Mouse (Mus musculus) frontal cortex, postnatal 36 days (tissue): Measurements from ENCODE around the gene Psmd11.
"Not testable (repeated sequence)": the region's sequence is repeated elsewhere in the genome, so short reads cannot be mapped to it uniquely, and the experiment has no call there.

ENCODE experiments used
- DNase-seq, 2 experiments: peaks; one replicate each; pipeline ENCODE4 v3.0.0; 2022; ENCODE audit warnings: low spot score in 2 of 2

Gene Psmd11

DNA sequence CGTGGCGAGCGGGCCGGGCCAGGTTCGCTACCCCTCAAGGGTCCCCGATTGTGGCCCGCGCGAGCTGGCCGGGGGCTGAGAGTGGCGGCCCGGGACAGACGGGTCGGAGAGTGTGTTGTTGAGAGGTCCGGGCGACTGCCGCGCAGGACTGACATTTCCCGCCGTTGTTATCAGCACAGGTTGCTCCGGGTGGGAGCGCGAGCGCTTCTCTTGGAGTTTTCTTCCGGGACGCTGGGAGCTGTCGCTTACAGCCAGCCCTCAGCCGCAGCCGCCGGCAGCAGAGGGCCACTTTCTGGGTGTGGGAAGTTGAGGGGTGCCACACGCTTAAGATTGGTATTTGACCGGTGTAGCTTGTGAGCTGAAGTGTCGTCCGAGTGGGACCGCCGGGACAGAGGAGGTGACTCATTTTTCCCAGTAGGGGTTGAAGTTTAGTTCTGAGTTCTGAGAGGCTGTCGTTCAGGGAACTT lies 627 bp downstream of the Psmd11 start:
- no peak for DNase-seq

DNA sequence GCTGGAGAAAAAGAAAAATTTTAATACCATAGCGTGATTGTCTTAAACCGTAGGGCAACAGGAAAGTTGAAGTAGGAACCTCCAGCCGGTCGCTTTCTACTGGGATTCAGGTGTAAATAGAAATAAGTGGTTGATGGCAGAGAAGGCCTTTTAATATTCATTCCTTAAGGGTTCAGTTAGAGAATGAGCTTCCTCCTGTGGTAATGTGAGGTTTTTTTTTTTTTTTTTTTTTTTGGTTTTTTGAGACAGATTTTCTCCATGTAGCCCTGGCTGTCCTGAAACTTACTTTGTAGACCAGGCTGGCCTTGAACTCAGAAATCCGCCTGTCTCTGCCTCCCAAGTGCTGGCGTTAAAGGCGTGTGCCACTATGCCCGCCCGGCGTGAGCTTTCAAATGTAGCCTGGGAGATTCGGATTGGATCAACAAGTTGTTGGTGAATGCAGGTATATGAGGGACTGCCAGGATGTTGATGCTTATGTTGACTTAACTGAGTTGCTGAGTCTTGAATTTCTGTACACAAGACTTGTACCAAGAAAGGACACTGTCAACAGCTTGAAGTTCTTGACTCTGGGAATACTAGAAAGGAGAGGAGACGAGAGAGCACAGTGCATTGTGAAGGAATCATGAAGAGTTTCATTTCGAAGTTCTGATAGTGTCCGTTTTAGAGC lies 1.2 kb downstream of the Psmd11 start:
- DNase-seq = no peak

DNA sequence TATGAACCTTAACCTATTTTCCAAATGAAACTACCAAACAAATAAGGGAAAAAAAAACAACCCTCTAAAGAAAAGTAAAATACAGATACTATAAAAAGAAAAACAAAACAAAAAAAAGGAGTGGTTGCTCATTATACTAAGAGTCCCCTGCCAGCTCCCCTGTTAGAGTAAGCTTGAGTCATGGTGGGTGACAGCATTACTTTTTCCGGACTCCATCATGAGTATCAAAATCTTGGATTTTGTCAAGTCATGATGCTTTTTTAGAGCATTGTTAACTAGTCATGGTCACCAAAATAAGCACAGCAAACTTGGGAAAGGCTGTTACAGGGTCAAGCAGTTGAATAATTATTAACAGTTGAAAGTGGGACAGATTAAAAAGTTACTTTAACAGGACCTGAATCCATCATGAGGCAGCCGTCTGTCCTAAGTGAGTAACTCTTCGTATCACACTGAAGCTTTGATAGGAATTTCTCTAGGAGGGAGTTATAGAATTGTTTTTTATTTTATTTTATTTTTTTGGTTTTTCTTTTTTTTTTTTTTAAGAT lies 2.0 kb downstream of the Psmd11 start:
- DNase-seq = no peak

DNA sequence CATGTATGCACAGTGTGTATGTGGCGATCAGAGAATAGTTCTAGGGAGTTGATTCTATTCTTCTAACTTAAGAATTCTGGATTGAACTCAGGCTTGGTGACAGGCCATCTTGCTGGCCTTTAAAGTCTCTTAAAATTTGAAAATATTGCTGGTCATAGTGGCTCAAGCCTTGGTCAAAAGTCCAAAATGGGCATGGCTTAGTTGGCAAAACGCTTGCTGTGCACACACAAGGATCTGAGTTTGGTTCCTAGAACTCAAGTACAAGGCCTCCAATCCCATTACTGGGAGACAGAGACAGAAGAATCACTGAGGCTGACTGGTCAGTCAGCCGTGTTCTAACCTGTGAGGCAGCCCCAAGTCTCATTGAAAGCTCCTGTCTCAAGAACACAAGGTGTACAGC lies 18.5 kb downstream of the Psmd11 start:
- DNase-seq = no peak

DNA sequence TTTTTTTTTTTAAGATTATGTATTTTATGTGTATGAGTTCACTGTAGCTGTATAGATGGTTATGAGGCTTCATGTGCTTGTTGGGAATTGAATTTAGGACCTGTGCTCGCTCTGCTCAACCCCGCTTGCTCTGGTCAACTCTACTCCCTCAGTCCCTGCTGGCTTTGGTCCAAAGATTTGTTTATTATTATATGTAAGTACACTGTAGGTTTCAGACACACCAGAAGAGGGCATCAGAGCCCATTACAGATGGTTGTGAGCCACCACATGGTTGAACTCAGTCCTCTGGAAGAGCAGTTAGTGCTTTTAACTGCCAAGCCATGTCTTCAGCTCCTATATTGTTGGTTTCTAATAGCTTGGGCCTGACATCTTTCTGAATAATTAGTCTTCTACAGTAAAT lies 21.4 kb downstream of the Psmd11 start:
- DNase-seq = no peak

DNA sequence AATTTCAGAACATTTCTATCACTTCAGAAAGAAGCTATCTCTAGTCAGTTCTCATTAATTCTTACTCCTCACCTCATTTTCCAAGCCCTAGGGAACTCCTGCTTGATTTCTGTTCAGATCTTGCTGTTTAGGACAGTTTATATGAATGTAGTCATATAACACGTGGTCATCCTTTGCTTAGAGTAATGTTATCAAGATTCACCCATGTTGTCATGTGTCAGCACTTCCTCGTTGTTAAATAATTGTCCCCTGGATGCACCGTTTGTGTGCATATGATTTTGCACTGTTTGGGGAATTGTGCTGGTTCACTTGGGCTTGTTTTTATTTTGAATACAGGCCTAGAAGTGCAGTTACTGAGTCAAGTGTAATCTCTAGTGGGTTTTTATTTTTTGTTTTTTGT lies 23.8 kb downstream of the Psmd11 start:
- no peak for DNase-seq

DNA sequence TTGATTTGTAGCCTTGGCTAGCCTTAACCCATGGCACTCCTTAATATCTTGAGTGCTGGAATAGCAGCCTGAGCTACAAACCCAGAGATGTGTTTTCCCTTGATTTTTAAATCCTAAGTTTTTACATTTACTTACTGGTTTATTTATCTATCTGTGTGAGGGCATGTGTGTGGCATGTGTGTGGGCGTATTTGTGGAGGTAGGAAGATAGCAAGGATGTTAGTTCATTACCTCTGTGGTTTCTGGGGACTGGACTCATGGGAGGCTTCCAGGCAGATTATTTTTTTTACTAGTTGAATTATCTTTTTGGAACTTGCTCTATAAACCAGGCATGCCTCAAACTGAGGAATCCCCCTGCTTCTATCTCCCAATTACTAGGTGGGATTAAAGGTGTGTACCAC lies 24.8 kb downstream of the Psmd11 start:
- DNase-seq = no peak

DNA sequence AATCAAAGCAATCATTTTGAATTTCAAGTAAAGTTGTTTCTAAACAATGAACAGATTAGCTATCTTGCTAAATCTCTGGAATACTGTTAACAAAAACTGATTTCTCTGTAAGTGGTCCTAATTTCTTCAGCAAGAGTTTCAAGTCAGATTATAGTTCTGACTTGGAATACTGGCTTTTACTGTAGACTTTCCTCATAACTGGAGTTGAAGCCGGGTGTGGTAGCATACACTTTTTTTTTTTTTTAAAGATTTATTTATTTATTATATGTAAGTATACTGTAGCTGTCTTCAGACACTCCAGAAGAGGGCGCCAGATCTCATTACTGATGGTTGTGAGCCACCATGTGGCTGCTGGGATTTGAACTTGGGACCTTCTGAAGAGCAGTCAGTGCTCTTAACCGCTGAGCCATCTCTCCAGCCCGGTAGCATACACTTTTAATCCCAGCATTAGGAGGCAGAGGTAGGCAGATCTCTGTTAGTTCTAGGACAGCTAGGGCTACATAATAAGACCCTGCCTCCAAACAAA lies 35.3 kb downstream of the Psmd11 start:
- DNase-seq = not testable (repeated sequence)

DNA sequence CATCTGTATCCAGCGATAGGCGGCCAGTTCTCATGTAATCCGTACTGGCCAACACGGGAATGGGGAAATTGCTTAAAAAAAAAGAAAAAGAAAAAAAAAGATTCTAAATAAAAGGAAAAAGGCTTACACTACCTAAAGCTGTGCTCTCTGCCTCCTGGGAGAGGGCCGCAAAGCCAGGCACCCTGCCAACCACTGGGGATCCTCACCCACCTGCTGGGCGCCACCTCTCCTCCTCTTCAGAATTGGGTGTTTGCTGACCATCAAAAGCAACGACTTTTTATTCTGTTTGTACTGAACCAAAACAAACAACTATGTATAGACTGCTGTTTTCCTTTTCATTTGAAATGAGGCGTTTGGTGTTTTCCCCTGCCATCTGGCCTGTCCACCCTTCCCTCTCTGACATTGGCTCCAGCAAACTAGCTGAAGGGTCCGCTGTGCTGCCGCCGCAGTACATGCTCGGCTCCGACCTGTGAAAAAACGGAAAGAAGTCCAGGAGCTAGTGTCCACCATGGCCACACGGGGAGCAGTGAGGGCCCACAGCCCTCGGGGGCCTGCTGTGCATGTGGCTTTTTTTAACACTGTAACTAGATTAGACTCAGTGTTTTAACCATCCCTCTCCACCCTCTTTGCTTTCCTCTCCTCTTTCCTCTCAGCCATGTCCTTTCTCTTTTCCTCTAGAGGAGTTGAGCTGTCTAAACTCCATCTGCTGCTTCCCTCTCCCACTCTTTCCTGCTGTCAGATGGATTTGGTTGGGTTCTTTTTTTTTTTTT lies 43.6 kb downstream of the Psmd11 start:
- peak in 1 of 2 experiments; percentile 28 for DNase-seq

DNA sequence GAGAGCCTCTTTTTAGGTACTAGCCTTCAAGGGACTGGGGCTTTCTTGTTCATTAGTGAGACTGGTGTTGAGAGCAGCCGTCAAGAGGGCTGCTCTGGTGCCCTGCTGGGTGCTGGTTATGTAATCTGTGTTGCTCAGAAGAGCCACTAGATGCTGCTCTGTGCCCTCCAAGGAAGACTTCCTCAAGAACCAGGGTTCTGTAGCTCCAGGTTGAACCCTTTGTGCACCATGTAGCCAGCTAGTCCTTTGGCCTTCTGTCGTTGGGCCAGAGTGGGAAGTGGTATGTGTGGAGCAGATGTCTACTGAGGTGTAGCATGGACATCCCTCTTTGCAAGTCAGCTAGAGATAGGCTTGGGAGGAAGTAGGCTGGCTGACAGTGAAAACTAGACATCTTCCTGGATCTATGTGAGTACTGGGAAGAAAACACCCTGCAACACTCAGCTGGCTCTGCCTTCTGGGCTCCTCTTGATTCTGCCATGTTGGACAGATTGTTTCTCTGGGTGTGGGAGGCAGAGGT lies 45.8 kb downstream of the Psmd11 start:
- DNase-seq = peak in 1 of 2 experiments; percentile 51

DNA sequence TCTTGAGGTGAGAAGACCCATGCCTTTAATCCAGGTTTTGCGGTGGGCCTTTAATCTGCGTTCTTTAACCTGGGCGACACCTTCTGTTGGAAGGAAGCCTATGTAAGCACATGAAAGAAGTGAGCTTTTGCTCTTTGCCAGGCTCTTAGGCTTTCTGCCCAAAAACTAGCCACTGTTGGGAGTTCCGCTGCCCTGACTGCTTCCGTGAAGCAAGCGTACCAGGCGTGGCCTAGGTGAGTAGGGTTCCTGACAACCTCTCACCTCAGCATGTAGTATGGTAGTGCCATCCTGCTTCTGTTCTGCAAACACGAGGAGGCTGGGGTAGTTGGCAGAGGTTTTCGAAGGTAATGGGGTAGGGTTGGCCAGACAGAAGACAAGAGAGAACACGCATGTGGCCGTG lies 46.4 kb downstream of the Psmd11 start:
- DNase-seq = no peak

DNA sequence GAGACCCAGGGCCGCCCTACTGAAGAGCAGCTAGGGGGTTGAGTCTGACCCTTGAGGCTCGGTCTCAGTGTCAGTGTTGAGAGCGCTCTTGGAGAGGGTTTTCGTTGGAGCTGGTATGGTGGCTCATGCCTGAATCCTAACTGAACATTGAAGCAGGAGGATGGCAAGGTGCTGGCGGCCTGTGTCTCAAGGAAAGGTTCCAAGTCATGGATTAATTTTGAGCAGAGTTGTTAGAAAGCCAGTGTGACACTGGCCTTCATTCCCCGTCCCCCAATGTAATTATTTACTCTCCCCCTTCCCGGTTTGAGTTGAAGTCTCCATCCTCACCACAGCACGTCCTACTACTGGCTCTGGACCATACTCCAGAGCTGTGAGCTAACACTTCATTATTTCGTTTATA lies 47.1 kb downstream of the Psmd11 start:
- DNase-seq = no peak

DNA sequence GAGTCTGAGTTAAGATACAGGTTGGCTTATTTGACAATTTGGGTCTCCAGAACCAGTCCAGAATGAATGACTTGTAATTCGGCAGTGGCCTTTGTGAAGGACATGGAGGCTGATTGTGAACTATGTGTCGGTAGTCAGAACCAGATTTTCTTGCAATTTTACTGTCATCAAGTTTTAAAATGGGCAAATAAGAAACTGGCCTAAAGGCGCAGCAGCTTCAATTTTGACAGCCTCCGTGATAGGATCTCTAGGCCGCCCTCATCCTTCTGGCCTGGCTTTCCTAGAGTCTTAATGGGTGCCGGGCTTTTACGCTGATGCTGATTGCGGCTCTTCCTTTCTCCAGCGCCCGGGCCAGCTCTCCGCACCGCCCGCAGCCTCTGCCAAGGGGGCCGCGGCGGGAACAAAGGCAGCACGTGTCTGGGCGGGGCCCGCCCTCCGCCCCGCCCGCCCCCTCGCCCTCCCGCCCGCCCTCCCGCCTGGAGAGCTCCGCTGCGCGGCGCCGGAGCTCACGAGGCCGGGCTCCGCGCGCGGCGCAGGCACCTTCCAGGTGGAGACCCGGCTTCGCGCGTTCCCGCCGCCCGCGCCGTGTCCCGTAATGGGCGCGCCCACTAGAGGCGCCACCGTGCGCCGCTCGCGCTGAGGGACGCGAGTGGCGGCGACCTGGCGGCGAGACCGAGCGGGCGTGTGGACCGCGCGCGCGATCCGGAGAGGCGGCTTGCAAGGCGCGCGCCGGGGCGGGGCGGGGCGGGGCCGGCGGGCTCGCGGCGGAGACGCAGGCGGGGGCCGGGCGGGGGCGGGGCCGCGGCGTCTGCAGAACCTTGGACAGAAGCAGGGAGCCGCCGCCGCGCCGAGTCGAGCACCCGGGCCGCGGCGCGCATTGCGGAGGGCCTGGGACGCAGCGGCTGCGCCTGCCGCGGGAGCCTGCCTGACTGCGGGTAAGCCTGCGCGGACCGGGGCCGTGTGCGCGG lies 48.1 kb downstream of the Psmd11 start, which contains the start of gene Cdk5r1:
Gene Cdk5r1 (plus strand): TSS at position 802 of the 968 bp plus-strand sequence.
- DNase-seq = peak; percentile 84 to 92

DNA sequence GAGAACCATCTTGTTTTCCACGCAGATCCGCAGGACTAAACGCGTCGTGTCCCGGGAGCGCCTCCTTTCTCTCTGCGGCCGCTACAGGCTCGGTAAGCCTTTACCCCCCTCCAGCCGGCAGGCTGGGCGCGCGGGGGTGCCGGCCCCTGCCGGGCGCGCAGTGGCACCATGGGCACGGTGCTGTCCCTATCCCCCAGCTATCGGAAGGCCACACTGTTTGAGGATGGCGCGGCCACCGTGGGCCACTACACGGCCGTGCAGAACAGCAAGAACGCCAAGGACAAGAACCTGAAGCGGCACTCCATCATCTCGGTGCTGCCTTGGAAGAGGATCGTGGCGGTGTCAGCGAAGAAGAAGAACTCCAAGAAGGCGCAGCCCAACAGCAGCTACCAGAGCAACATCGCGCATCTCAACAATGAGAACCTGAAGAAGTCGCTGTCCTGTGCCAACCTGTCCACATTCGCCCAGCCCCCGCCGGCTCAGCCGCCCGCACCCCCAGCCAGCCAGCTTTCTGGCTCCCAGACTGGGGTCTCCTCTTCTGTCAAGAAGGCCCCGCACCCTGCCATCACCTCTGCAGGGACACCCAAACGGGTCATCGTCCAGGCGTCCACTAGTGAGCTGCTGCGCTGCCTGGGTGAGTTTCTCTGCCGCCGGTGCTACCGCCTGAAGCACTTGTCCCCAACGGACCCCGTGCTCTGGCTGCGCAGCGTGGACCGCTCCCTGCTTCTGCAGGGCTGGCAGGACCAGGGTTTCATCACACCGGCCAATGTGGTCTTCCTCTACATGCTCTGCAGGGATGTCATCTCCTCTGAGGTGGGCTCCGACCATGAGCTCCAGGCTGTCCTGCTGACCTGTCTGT lies 49.2 kb downstream of the Psmd11 start:
- DNase-seq = no peak

DNA sequence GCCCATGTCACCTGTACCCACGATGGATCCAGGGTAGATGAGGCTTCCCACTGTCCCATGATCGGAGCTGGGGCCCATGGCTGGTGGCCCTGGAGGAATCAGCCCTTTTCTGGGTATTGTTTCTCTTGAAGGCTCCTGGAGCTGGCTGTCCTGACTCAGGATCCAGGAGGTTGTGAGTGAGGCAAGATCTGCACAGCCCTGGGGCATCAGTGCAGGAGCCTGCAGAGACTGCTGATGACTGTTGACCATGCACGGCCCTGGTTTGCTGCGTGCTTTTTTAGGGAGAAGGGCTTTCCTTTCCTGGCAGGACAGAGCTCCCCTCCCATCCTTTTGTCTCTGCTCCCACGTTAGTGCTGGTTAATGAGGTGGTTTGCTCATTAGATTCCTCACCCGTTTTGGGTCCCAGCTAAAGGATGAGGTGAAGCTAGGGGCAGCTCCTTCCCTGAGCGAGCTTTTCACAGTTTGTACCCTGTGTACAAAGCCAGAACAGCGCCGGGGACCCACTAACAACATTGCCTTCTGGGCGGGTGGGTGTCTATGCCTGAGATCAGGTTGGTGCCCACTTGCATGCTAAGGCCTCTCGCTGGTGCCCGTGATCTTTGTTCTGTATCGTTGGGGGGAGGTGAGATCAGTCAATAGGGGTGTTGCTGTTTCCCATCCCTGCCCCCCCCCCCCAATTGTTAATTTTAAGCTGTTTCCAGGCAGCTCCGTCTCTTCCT lies 50.4 kb downstream of the Psmd11 start:
- no peak for DNase-seq

DNA sequence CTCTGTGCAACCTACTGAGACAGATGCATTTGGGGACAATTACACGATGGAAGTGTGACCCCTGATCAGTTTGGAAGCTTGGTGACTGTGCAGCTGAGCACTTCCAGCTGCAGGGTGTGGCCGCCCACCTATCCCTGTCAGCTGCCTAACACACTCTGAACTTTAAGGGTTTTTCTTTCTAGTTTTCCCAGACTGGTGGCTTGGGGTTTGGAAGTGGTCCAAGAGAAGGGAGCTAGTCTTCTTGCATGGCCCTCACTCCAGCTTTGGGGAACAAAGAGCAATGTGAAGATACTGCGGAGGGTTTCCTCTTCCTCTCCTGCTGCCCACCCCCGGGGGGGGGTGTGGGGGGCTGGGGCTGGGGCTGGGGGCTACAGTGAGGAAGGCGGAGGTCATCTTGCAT lies 51.0 kb downstream of the Psmd11 start:
- DNase-seq = no peak

DNA sequence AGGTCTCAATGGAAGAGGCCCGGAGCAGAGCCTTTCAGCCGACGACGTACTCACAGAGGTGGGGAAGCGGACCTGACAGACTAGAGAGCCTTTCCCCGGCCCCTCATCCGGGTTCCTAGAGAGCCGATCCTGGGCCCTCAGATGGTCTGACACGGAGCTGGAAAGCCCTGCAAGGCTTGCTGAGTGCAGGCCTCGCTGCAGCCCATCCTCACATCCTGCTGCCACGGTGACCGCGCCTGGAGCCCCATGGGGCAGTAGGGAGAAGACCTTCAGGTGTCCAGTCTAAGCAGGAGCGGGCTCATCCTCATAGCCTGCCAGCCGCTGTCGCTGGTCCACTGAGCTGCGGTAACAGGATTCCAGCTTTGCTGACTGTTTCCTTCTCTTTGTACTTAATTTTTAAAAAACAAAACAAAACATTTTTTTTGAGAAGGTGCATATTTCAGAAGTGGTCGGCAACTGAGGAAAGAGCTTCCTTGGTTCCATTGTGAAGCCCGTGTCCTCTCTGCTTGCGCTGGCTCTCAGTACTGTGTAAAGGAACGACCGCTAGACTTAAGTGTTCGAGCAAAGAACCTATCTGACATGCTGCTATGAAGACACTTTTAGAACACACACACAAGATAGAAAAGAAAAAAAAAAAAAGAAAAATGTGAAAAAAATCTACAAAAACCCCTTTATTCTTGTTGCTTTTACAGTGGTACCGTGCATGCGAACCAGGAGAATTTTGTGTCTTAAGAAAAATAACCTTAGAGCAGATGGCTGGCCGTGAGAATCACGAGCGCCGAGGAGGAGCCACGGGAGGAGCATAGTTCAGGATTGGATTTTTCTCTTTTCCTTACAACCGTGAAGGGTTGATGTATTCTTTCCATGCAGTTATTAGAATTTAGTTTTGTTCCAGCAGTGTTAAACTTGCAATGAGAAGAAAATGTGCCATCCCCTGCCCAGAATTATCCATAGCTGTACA lies 51.8 kb downstream of the Psmd11 start:
- DNase-seq = no peak

DNA sequence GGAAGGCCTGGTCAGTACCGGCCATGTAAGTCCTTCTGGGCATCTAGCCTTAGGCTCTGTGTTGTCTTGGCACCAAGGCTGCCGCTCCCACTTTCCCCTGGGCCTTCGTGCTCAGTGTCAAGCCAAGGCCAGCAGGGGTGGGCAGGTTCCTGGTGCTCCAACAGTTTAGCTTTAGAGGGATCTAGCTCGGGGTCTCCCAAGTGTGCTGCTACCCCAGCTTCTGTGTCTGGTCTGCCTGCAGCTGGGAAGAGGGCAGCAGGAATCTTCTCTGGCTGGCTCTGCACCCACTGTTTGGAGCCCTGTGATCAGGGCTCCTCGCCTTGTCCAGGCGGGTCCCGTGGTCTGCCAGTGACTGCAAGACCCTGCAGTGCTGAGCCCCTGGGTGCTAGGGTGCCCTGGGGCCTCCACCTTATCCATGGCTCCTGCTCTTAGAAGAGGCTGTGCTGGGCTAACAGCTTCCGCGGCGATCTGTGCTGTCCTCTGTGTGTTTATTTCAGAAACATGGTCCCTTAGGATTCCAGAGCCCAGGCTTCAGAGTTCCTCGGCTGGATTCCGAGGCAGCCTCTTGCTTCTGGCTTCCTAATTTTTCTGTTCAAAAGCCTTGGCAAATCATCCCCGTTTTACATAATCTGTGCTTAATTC lies 53.1 kb downstream of the Psmd11 start:
- peak in 1 of 2 experiments; percentile 36 for DNase-seq
